Mouse (Mus musculus) kidney, postnatal 10 days (tissue): ENCODE results near the gene Necap2.

Experiments
- DNase-seq: peaks from one replicate; pipeline ENCODE4 v3.0.0; 2021; ENCODE audit warnings: mixed read lengths

The Necap2 gene

DNA sequence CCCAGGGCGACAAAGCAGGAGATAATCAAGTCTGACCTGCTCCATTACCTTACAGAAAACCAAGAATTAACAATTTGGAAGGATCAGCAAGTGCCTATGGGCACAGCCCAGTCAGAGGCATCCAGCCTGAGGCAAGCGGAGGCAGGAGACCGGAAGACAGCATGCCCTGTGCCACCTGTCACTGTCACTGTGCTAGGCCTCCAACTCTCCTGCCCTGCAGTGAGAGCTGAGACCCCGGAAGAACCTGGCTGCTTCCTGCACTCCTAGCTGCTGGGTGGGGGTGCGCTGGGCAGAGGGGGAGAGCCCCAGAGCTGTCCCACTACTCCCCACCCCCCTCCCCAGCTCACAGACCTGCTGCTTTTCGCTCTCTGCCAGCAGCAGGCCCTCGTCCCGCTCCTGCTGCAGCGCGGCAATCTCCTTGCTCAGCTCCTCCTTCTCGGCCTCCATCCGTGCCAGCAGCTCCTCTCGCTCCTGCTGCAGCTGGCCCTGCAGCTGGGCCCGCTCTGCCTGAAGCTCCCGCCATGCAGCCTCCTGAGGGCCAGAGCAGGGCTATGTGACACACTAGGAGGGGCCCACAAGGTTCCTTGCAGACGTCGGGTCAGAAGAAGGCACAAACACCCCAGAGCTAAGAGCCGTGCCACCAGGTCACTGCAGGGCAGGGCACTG is 47.5 kb downstream of the Necap2 start:
- DNase-seq, result no peak

DNA sequence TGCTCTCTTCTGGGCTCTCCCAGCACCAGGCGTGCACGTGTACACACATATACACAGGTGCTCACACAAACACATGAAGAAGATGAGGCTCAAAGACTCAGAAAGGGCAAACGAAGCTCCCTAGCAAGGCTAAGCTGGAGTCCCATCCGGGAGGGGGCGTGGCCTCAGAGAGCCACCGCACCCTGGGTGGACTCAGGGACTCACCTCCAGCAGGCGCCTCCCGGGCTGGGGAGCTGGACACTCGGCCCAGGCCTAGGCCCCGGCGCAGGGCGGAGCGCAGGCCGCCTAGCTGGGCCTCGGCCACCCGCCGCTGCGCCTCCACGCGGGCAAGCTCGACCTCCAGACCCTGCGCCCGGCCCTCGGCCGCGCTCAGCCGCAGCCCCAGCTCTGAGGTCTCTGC is 53.2 kb downstream of the Necap2 start:
- DNase-seq, result no peak

DNA sequence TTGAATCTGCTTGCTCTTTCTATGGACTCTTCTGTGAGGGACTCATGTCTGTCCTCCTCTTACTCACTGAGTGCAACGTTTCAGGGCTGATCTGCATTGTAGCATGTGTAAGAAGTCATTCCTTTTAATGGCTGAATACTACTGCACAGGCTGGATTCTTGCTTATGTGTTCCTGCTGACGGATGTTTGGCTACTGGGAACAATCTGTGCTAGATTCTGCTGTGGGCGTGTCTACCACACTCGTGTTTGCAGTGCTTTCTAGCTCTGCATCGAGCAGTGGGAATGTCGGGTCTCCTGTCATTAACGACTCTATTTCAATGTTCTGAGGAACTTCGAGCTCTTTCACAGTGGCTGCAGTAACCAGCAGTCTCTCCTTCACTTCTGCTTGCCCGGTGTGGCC is 54.1 kb downstream of the Necap2 start:
- no peak for DNase-seq

DNA sequence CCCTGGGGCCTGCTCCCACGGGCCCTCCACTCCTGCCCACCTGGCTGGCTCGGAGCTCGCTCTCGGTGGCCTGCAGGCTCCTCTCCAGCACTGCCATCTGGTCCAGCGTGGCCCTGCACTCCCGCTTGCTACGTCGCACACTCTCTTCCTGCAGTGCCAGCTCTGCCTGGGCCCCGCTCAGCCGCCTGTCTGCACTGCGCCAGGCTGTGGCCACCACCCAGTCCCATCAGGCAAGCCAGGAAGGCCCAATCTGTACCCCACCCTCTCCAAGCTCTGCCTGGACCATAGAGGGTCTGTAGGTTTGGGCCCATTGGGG is 56.6 kb downstream of the Necap2 start:
- no peak for DNase-seq

DNA sequence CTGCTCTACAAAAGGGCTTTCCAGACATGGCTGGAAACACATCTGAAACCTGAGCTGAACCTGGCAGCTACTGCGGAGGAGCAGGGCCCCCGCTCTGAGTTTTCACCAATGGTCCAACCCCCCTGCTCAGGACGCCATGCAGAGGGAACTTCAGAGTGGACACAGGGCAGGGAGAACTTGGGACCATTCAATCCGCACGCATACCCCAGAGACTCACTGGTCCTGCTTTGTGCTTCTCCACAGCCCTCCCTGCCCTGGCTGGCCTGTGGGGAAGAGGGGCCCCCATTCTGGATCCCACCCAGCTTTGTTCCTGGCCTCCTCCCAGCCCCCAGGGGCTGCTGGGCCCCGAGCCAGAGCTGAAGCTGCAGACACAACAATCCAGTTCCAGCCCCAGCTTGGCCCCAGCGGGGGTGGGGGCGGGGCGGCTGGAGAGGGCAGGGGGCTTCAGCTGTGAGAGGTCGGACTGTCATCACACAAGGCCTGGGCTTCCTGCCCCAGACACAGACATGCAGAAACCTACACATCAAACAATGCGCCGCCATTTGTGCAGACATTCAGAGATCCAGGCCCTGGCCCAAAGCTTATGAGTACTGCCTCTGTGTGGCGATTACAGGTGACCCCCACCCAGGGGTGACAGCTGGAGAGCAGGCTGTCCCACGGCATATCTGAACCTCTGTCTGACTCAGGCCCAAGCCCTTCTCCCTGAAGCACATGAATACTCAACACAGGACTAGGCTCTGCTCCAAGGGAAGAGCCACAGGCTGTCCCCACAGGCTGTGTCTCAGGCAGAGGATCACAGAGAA is 57.1 kb downstream of the Necap2 start:
- peak; percentile 83 for DNase-seq

DNA sequence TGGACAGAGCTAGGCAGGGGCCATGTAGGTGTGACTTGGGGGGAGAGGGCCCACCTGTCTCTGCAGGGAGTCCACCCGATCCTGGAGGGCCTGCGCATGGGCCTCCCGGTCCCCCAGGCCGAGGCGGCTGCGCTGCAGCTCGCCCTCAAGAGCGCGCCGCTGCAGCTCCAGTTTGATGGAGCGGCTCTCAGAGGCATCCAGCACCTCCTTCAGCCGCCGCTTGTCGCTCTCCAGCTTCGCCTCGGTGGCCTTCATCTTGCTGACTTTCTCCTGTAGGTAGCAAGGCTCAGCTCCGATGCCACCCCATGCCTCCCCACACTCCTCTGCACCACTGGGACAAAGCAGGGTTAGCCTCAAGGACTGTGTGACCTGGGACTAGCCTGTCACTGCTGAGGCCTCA is 57.9 kb downstream of the Necap2 start:
- DNase-seq, result no peak

DNA sequence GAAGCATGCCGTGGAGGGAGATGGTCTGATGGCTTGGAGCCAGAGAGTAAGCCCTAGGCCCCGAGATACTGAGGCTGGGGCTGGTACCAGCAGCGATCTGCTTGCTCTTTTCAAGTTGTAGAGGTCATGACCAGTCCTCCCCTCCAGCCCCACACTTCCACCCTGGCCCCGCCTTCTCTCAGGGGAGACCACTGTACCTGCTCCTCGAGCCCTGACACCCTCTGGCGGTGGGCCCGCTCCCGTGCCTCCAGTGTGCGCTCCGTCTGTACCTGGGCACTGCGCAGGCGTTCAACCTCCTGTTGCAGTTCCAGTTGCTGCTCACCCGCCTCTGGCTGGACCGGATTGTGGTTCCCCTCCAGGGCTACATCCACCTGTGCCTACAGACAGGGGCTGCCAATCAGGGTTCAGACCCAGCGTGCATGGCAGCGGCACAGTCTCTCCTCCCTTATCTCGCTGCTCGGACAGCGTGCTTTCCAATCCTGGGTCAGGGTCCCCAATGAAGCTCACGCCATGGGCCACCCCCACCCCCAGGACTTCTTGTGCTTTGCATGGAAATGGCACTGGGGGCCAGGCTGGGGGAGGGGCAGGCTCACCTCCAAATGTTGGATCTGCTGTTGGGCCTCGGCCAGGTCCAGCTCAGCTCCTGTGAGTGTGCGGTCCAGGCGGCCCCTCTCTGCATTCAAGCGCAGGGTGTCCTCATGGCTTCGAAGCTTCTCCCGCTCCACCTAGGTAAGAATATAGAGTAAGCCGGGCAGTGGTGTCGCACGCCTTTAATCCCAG is 60.3 kb downstream of the Necap2 start:
- DNase-seq, result no peak
